Mouse (Mus musculus) kidney, embryonic 14.5 days (tissue): ENCODE measurements around the gene Sart3. TPM values are rescaled to one million over a fixed set of nuclear protein-coding genes. Genes with fewer than 3 reads are reported as not detected.
"Not testable (repeated sequence)": the region's sequence is repeated elsewhere in the genome, so short reads cannot be mapped to it uniquely, and the experiment has no call there.

Experiments used
- ATAC-seq: fragments of 200-750 bp; cut with Nextera tagmentation; 2 replicates; pipeline ENCODE4 v1.8.0; 2017; ENCODE audit warnings: moderate number of reproducible peaks, mild to moderate bottlenecking, moderate TSS enrichment, moderate library complexity; ENCODE audit not compliant: low FRiP score, low TSS enrichment
- H3K27ac ChIP-seq: fragments of 300-500 bp; sonication (generic); 2 replicates; pipeline ENCODE4 v1.5.1; 2014; ENCODE audit warnings: low read depth, mild to moderate bottlenecking, low read length, moderate library complexity, mixed read lengths
- H3K27me3 ChIP-seq: fragments of 300-500 bp; sonication (generic); 2 replicates; pipeline ENCODE4 v1.6.1; 2014; ENCODE audit warnings: mild to moderate bottlenecking, low read length; ENCODE audit not compliant: control insufficient read depth, insufficient read depth
- H3K36me3 ChIP-seq: fragments of 300-500 bp; sonication (generic); 2 replicates; pipeline ENCODE4 v1.6.1; 2014; ENCODE audit warnings: low read length, mixed read lengths; ENCODE audit not compliant: control insufficient read depth, insufficient read depth
- H3K4me1 ChIP-seq: fragments of 300-500 bp; sonication (generic); 2 replicates; pipeline ENCODE4 v1.6.1; 2014; ENCODE audit warnings: low read length, mixed read lengths; ENCODE audit not compliant: control insufficient read depth, insufficient read depth
- H3K4me2 ChIP-seq: fragments of 300-500 bp; sonication (generic); replicated peaks from 2 replicates; pipeline ENCODE4 v1.6.1; 2014; ENCODE audit warnings: low read depth, mild to moderate bottlenecking, low read length
- H3K4me3 ChIP-seq: fragments of 300-500 bp; sonication (generic); 2 replicates; pipeline ENCODE4 v1.5.1; 2014; ENCODE audit warnings: mild to moderate bottlenecking, low read length
- H3K9ac ChIP-seq: fragments of 300-500 bp; sonication (generic); 2 replicates; pipeline ENCODE4 v1.6.1; 2014; ENCODE audit warnings: low read depth, mild to moderate bottlenecking, low read length, moderate library complexity
- H3K9me3 ChIP-seq: fragments of 300-500 bp; sonication (generic); 2 replicates; pipeline ENCODE4 v1.6.1; 2016; ENCODE audit warnings: low read length; ENCODE audit not compliant: control insufficient read depth
- whole genome bisulfite sequencing: fragments of 180-500 bp; shearing (Covaris S2); extraction: QIAGEN DNeasy Blood & Tissue Kit; methylation state at CpG from one replicate; pipeline ENCODE4 v1.1.7; 2014; 5-methylcytosine and 5-hydroxymethylcytosine counted together
- polyA plus RNA-seq: library from polyadenylated mRNA; unstranded; fragments of >200 nt; fragmentation: Nextera tagmentation; extraction: Ambion mirVana; gene quantifications from 2 replicates; pipeline ENCODE4 v1.2.1, GENCODE M21; 2014

Gene Sart3
- 30.0 and 53.0 TPM in 2 replicates for polyA plus RNA-seq

GRCm38 (mm10) chr5:113772450-113772895 is at the start of gene Sart3, which contains the start of gene Iscu:
Gene Sart3 (minus strand): TSS chr5:113772510.
Gene Iscu (plus strand): TSS chr5:113772748.
- H3K27me3 ChIP-seq, result no peaks in the 10 kb centered on the region
- peaks cover 38% of the 10 kb centered on the region for H3K36me3 ChIP-seq
- peak within 1 kb of the TSS; percentile 99 for H3K27ac ChIP-seq
- WGBS, result under 1% methylated on average over 49 of the region's 49 CpGs
- ATAC-seq, result peak; percentile 89
- H3K4me2 ChIP-seq, result peak within 1 kb of the TSS; percentile 87
- H3K4me3 ChIP-seq, result peak within 1 kb of the TSS; percentile 99
- H3K4me1 ChIP-seq, result peaks cover 23% of the 10 kb centered on the region
- H3K9ac ChIP-seq, result peak within 1 kb of the TSS; percentile 98
- no peaks in the 10 kb centered on the region for H3K9me3 ChIP-seq

- Histone ChIP-seq H3K9me3 (no peaks in the 10 kb centered on the region), H3K27ac (no peak overlapping the region), H3K4me1 (0 out of 2 replicates have a peak, but pooled peaks cover 3% of the 10 kb centered on the region), H3K4me2 (no peak overlapping the region), H3K9ac (no peak overlapping the region), H3K36me3 (no peaks in the 10 kb centered on the region), H3K4me3 (no peak overlapping the region), H3K27me3 (no peaks in the 10 kb centered on the region)
- WGBS, result 66% methylated on average over 14 of the region's 14 CpGs
- ATAC-seq, result no peak
Measured at GRCm38 (mm10) chr5:113818572-113818971, 46.3 kb upstream of the Sart3 start.

- Histone ChIP-seq H3K9ac (peak overlapping the region; percentile 13; the same call in 1 of the 2 replicates), H3K27me3 (no peaks in the 10 kb centered on the region), H3K4me3 (no peak overlapping the region), H3K27ac (no peak overlapping the region), H3K9me3 (peaks cover 4% of the 10 kb centered on the region; the same call in 1 of the 2 replicates), H3K4me2 (no peak overlapping the region), H3K4me1 (0 out of 2 replicates have a peak, but pooled peaks cover 3% of the 10 kb centered on the region), H3K36me3 (no peaks in the 10 kb centered on the region)
- ATAC-seq, result peak; percentile 67; the same call in 1 of the 2 replicates
- 12% methylated on average over 15 of the region's 15 CpGs for WGBS
Measured at GRCm38 (mm10) chr5:113815638-113816152, 43.4 kb upstream of the Sart3 start.

- WGBS, result 45% methylated on average over 10 of the region's 11 CpGs
- H3K9ac ChIP-seq, result 0 out of 2 replicates have a peak overlapping the region, but pooled peaks have one; percentile 13
- no peak for ATAC-seq
- no peaks in the 10 kb centered on the region for H3K36me3 ChIP-seq
- H3K4me2 ChIP-seq, result no peak overlapping the region
- H3K9me3 ChIP-seq, result peaks cover 4% of the 10 kb centered on the region; the same call in 1 of the 2 replicates
- no peak overlapping the region for H3K4me3 ChIP-seq
- no peak overlapping the region for H3K27ac ChIP-seq
- 0 out of 2 replicates have a peak, but pooled peaks cover 3% of the 10 kb centered on the region for H3K4me1 ChIP-seq
- no peaks in the 10 kb centered on the region for H3K27me3 ChIP-seq
Measured at GRCm38 (mm10) chr5:113815041-113815389, 42.7 kb upstream of the Sart3 start.

- Histone ChIP-seq H3K4me3 (no peak overlapping the region), H3K27ac (no peak overlapping the region), H3K36me3 (no peaks in the 10 kb centered on the region), H3K4me1 (0 out of 2 replicates have a peak, but pooled peaks cover 3% of the 10 kb centered on the region), H3K9ac (no peak overlapping the region), H3K9me3 (peaks cover 4% of the 10 kb centered on the region; the same call in 1 of the 2 replicates), H3K27me3 (no peaks in the 10 kb centered on the region), H3K4me2 (no peak overlapping the region)
- WGBS, result 31% methylated on average over 27 of the region's 27 CpGs
- no peak for ATAC-seq
Measured at GRCm38 (mm10) chr5:113814111-113815040, 42.1 kb upstream of the Sart3 start.

GRCm38 (mm10) chr5:113813608-113814007 is 41.3 kb upstream of the Sart3 start:
- no peak overlapping the region for H3K9ac ChIP-seq

GRCm38 (mm10) chr5:113812638-113813037 is 40.3 kb upstream of the Sart3 start:
- ATAC-seq, result no peak
- Histone ChIP-seq H3K9me3 (peaks cover 4% of the 10 kb centered on the region; the same call in 1 of the 2 replicates), H3K4me3 (no peak overlapping the region), H3K27ac (no peak overlapping the region), H3K27me3 (no peaks in the 10 kb centered on the region), H3K36me3 (no peaks in the 10 kb centered on the region), H3K4me1 (0 out of 2 replicates have a peak, but pooled peaks cover 6% of the 10 kb centered on the region), H3K9ac (no peak overlapping the region), H3K4me2 (no peak overlapping the region)
- WGBS, result 88% methylated on average over 2 of the region's 2 CpGs

More at GRCm38 (mm10) chr5:113813608-113814007, 41.3 kb upstream of the Sart3 start:
- no peak for ATAC-seq
- no peak overlapping the region for H3K4me2 ChIP-seq
- peaks cover 4% of the 10 kb centered on the region; the same call in 1 of the 2 replicates for H3K9me3 ChIP-seq
- no peak overlapping the region for H3K4me3 ChIP-seq
- H3K27ac ChIP-seq, result no peak overlapping the region
- no peaks in the 10 kb centered on the region for H3K36me3 ChIP-seq
- H3K4me1 ChIP-seq, result 0 out of 2 replicates have a peak, but pooled peaks cover 3% of the 10 kb centered on the region
- H3K27me3 ChIP-seq, result no peaks in the 10 kb centered on the region
- 15% methylated on average over 9 of the region's 9 CpGs for WGBS

GRCm38 (mm10) chr5:113811824-113812420 is 39.6 kb upstream of the Sart3 start:
- H3K9me3 ChIP-seq, H3K4me2 ChIP-seq, H3K27ac ChIP-seq, H3K9ac ChIP-seq, ATAC-seq, H3K4me3 ChIP-seq, H3K36me3 ChIP-seq, H3K4me1 ChIP-seq, H3K27me3 ChIP-seq: not testable (repeated sequence)
- 21% methylated on average over 11 of the region's 12 CpGs for WGBS
